Mouse (Mus musculus): ENCODE data around the gene Phtf2. TPM values are rescaled to one million over a fixed set of nuclear protein-coding genes. Genes with fewer than 3 reads are reported as not detected.

The Phtf2 gene
- polyA plus RNA-seq (2016; fragmentation: Nextera tagmentation; extraction: Ambion mirVana): 45.1 and 47.4 TPM in 2 replicates

- Histone ChIP-seq H3K36me3 (peaks cover 15% of the 10 kb centered on the region), H3K9ac (peak within 1 kb of the TSS; percentile 91), H3K9me3 (replicated peaks) (no peaks in the 10 kb centered on the region), H3K4me2 (peak within 1 kb of the TSS; percentile 84), H3K4me1 (replicated peaks) (peaks cover 29% of the 10 kb centered on the region), H3K4me3 (peak within 1 kb of the TSS; percentile 93), H3K27me3 (replicated peaks) (no peaks in the 10 kb centered on the region), H3K27ac (ENCODE audit: poor library complexity, severe bottlenecking) (peak within 1 kb of the TSS; percentile 96)
- under 1% methylated on average over 92 of the region's 94 CpGs for WGBS
- peak; percentile 99 for ATAC-seq (ENCODE audit: insufficient number of reproducible peaks, low FRiP score)
These were observed at the start of gene Phtf2, which contains the start of gene Tmem60 for GRCm38 (mm10) chr5:20881915-20882800. Gene Phtf2, minus strand, starts transcription at chr5:20882124. Gene Tmem60, plus strand, starts transcription at chr5:20882191.

GRCm38 (mm10) chr5:20931300-20931699, 49.4 kb upstream of the Phtf2 start:
- no peak for ATAC-seq (ENCODE audit: insufficient number of reproducible peaks, low FRiP score)
- Histone ChIP-seq H3K27me3 (replicated peaks) (no peaks in the 10 kb centered on the region), H3K4me1 (replicated peaks) (peaks cover 36% of the 10 kb centered on the region), H3K4me3 (no peak overlapping the region), H3K9ac (no peak overlapping the region), H3K27ac (ENCODE audit: poor library complexity, severe bottlenecking) (no peak overlapping the region), H3K9me3 (replicated peaks) (no peaks in the 10 kb centered on the region), H3K36me3 (no peaks in the 10 kb centered on the region), H3K4me2 (no peak overlapping the region)
- WGBS: 62% methylated on average over 3 of the region's 3 CpGs

GRCm38 (mm10) chr5:20930430-20930829, 48.5 kb upstream of the Phtf2 start:
- Histone ChIP-seq H3K9ac (no peak overlapping the region), H3K36me3 (peaks cover 5% of the 10 kb centered on the region), H3K27ac (ENCODE audit: poor library complexity, severe bottlenecking) (peak overlapping the region; percentile 66; the same call in 1 of the 2 replicates), H3K27me3 (replicated peaks) (no peaks in the 10 kb centered on the region), H3K4me2 (no peak overlapping the region), H3K9me3 (replicated peaks) (no peaks in the 10 kb centered on the region), H3K4me3 (no peak overlapping the region), H3K4me1 (replicated peaks) (peaks cover 27% of the 10 kb centered on the region)
- ATAC-seq (ENCODE audit: insufficient number of reproducible peaks, low FRiP score): no peak

GRCm38 (mm10) chr5:20929669-20930151, 47.8 kb upstream of the Phtf2 start:
- ATAC-seq (ENCODE audit: insufficient number of reproducible peaks, low FRiP score): no peak
- H3K4me2 ChIP-seq: no peak overlapping the region

GRCm38 (mm10) chr5:20925451-20925850, 43.5 kb upstream of the Phtf2 start:
- Histone ChIP-seq H3K9me3 (replicated peaks) (no peaks in the 10 kb centered on the region), H3K4me1 (replicated peaks) (peaks cover 12% of the 10 kb centered on the region), H3K9ac (no peak overlapping the region), H3K27ac (ENCODE audit: poor library complexity, severe bottlenecking) (no peak overlapping the region), H3K4me2 (no peak overlapping the region), H3K4me3 (no peak overlapping the region), H3K27me3 (replicated peaks) (no peaks in the 10 kb centered on the region), H3K36me3 (peaks cover 8% of the 10 kb centered on the region)
- ATAC-seq (ENCODE audit: insufficient number of reproducible peaks, low FRiP score): no peak
- 78% methylated on average over 3 of the region's 3 CpGs for WGBS

More at GRCm38 (mm10) chr5:20929669-20930151, 47.8 kb upstream of the Phtf2 start:
- H3K9me3 ChIP-seq (replicated peaks): no peaks in the 10 kb centered on the region
- no peak overlapping the region for H3K9ac ChIP-seq
- peaks cover 5% of the 10 kb centered on the region for H3K36me3 ChIP-seq
- no peak overlapping the region for H3K4me3 ChIP-seq
- H3K27me3 ChIP-seq (replicated peaks): no peaks in the 10 kb centered on the region
- H3K4me1 ChIP-seq (replicated peaks): peaks cover 25% of the 10 kb centered on the region
- peak overlapping the region; percentile 66 for H3K27ac ChIP-seq (ENCODE audit: poor library complexity, severe bottlenecking)
- 56% methylated on average over 6 of the region's 6 CpGs for WGBS

GRCm38 (mm10) chr5:20924608-20925007, 42.7 kb upstream of the Phtf2 start:
- ATAC-seq (ENCODE audit: insufficient number of reproducible peaks, low FRiP score): no peak
- 74% methylated on average over 3 of the region's 3 CpGs for WGBS
- Histone ChIP-seq H3K9me3 (replicated peaks) (no peaks in the 10 kb centered on the region), H3K4me1 (replicated peaks) (peaks cover 3% of the 10 kb centered on the region), H3K27me3 (replicated peaks) (no peaks in the 10 kb centered on the region), H3K36me3 (peaks cover 9% of the 10 kb centered on the region), H3K4me3 (no peak overlapping the region), H3K27ac (ENCODE audit: poor library complexity, severe bottlenecking) (no peak overlapping the region), H3K4me2 (no peak overlapping the region), H3K9ac (no peak overlapping the region)

- no peak overlapping the region for H3K27ac ChIP-seq (ENCODE audit: poor library complexity, severe bottlenecking)
- H3K27me3 ChIP-seq (replicated peaks): no peaks in the 10 kb centered on the region
- H3K9me3 ChIP-seq (replicated peaks): no peaks in the 10 kb centered on the region
- WGBS: 89% methylated on average over 9 of the region's 9 CpGs
- H3K36me3 ChIP-seq: peaks cover 6% of the 10 kb centered on the region; the same call in 1 of the 2 replicates
- H3K4me1 ChIP-seq (replicated peaks): 0 out of 2 replicates have a peak, but pooled peaks cover under 1% of the 10 kb centered on the region
- no peak overlapping the region for H3K9ac ChIP-seq
- no peak for ATAC-seq (ENCODE audit: insufficient number of reproducible peaks, low FRiP score)
- no peak overlapping the region for H3K4me2 ChIP-seq
- H3K4me3 ChIP-seq: no peak overlapping the region
These were observed 37.6 kb upstream of the Phtf2 start for GRCm38 (mm10) chr5:20919566-20919965.

GRCm38 (mm10) chr5:20918967-20919366, 37.0 kb upstream of the Phtf2 start:
- Histone ChIP-seq H3K4me3 (no peak overlapping the region), H3K4me2 (no peak overlapping the region), H3K27ac (ENCODE audit: poor library complexity, severe bottlenecking) (no peak overlapping the region), H3K4me1 (replicated peaks) (0 out of 2 replicates have a peak, but pooled peaks cover 4% of the 10 kb centered on the region), H3K9ac (no peak overlapping the region), H3K27me3 (replicated peaks) (no peaks in the 10 kb centered on the region), H3K36me3 (peaks cover 6% of the 10 kb centered on the region; the same call in 1 of the 2 replicates), H3K9me3 (replicated peaks) (no peaks in the 10 kb centered on the region)
- 99% methylated on average over 4 of the region's 4 CpGs for WGBS
- ATAC-seq (ENCODE audit: insufficient number of reproducible peaks, low FRiP score): no peak

- WGBS: 73% methylated on average over 11 of the region's 11 CpGs
- no peaks in the 10 kb centered on the region for H3K9me3 ChIP-seq (replicated peaks)
- ATAC-seq (ENCODE audit: insufficient number of reproducible peaks, low FRiP score): no peak
- no peak overlapping the region for H3K4me2 ChIP-seq
- H3K4me1 ChIP-seq (replicated peaks): 0 out of 2 replicates have a peak, but pooled peaks cover 4% of the 10 kb centered on the region
- H3K9ac ChIP-seq: no peak overlapping the region
- no peak overlapping the region for H3K4me3 ChIP-seq
- H3K36me3 ChIP-seq: no peaks in the 10 kb centered on the region
- no peaks in the 10 kb centered on the region for H3K27me3 ChIP-seq (replicated peaks)
- H3K27ac ChIP-seq (ENCODE audit: poor library complexity, severe bottlenecking): no peak overlapping the region
These were observed 31.7 kb upstream of the Phtf2 start for GRCm38 (mm10) chr5:20913372-20914275.

- Histone ChIP-seq H3K27me3 (replicated peaks) (no peaks in the 10 kb centered on the region), H3K9me3 (replicated peaks) (no peaks in the 10 kb centered on the region), H3K9ac (no peak overlapping the region), H3K4me1 (replicated peaks) (0 out of 2 replicates have a peak, but pooled peaks cover 4% of the 10 kb centered on the region), H3K36me3 (peaks cover 11% of the 10 kb centered on the region), H3K4me2 (no peak overlapping the region), H3K4me3 (no peak overlapping the region), H3K27ac (ENCODE audit: poor library complexity, severe bottlenecking) (no peak overlapping the region)
- ATAC-seq (ENCODE audit: insufficient number of reproducible peaks, low FRiP score): no peak
- 90% methylated on average over 2 of the region's 2 CpGs for WGBS
These were observed 29.8 kb upstream of the Phtf2 start for GRCm38 (mm10) chr5:20911741-20912140.

Data from heart, embryonic 12.5 days (tissue).